Mouse (Mus musculus): ENCODE results near the gene Dusp1. TPM values are rescaled to one million over a fixed set of nuclear protein-coding genes. Genes with fewer than 3 reads are reported as not detected.

Dusp1 gene
- polyA plus RNA-seq, 1 experiment from 2014 or later = 27.1 TPM

- 87% methylated on average over 6 of the region's 6 CpGs for WGBS
- H3K27ac ChIP-seq (ENCODE audit: low read depth, low read length) = no peak overlapping the region
- H3K36me3 ChIP-seq (ENCODE audit: control insufficient read depth, insufficient read depth, low read length) = no peaks in the 10 kb centered on the region
These were observed 33.2 kb downstream of the Dusp1 start for GRCm38 (mm10) chr17:26528751-26529150.

GRCm38 (mm10) chr17:26527291-26527690, 34.6 kb downstream of the Dusp1 start:
- 92% methylated on average over 9 of the region's 9 CpGs for WGBS
- Histone ChIP-seq H3K36me3 (ENCODE audit: control insufficient read depth, insufficient read depth, low read length) (no peaks in the 10 kb centered on the region), H3K27me3 (replicated peaks; ENCODE audit: control insufficient read depth, insufficient read depth, low read length) (no peaks in the 10 kb centered on the region), H3K9ac (ENCODE audit: low read depth, low read length) (no peak overlapping the region), H3K27ac (ENCODE audit: low read depth, low read length) (no peak overlapping the region), H3K4me2 (ENCODE audit: low read length) (no peak overlapping the region), H3K4me1 (ENCODE audit: control insufficient read depth, insufficient read depth, low read depth, low read length) (no peaks in the 10 kb centered on the region; the same call in 1 of the 2 replicates), H3K4me3 (ENCODE audit: low read length) (no peak overlapping the region), H3K9me3 (ENCODE audit: control insufficient read depth, low read length) (no peaks in the 10 kb centered on the region)
- no peak for ATAC-seq

More at GRCm38 (mm10) chr17:26528751-26529150, 33.2 kb downstream of the Dusp1 start:
- no peaks in the 10 kb centered on the region; the same call in 1 of the 2 replicates for H3K4me1 ChIP-seq (ENCODE audit: control insufficient read depth, insufficient read depth, low read depth, low read length)
- no peak overlapping the region for H3K4me3 ChIP-seq (ENCODE audit: low read length)
- ATAC-seq = no peak
- H3K9ac ChIP-seq (ENCODE audit: low read depth, low read length) = no peak overlapping the region
- H3K4me2 ChIP-seq (ENCODE audit: low read length) = no peak overlapping the region
- no peaks in the 10 kb centered on the region for H3K27me3 ChIP-seq (replicated peaks; ENCODE audit: control insufficient read depth, insufficient read depth, low read length)
- H3K9me3 ChIP-seq (ENCODE audit: control insufficient read depth, low read length) = no peaks in the 10 kb centered on the region

- 67% methylated on average over 7 of the region's 7 CpGs for WGBS
These were observed 36.6 kb downstream of the Dusp1 start for GRCm38 (mm10) chr17:26525316-26525715.

GRCm38 (mm10) chr17:26524801-26525200, 37.1 kb downstream of the Dusp1 start:
- no peaks in the 10 kb centered on the region for H3K9me3 ChIP-seq (ENCODE audit: control insufficient read depth, low read length)
- ATAC-seq = no peak
- no peak overlapping the region for H3K4me2 ChIP-seq (ENCODE audit: low read length)
- no peaks in the 10 kb centered on the region; the same call in 1 of the 2 replicates for H3K4me1 ChIP-seq (ENCODE audit: control insufficient read depth, insufficient read depth, low read depth, low read length)
- no peak overlapping the region for H3K9ac ChIP-seq (ENCODE audit: low read depth, low read length)
- no peaks in the 10 kb centered on the region for H3K36me3 ChIP-seq (ENCODE audit: control insufficient read depth, insufficient read depth, low read length)
- H3K27ac ChIP-seq (ENCODE audit: low read depth, low read length) = no peak overlapping the region
- 83% methylated on average over 4 of the region's 4 CpGs for WGBS
- H3K27me3 ChIP-seq (replicated peaks; ENCODE audit: control insufficient read depth, insufficient read depth, low read length) = no peaks in the 10 kb centered on the region
- no peak overlapping the region for H3K4me3 ChIP-seq (ENCODE audit: low read length)

More at GRCm38 (mm10) chr17:26525316-26525715, 36.6 kb downstream of the Dusp1 start:
- no peak for ATAC-seq
- Histone ChIP-seq H3K36me3 (ENCODE audit: control insufficient read depth, insufficient read depth, low read length) (no peaks in the 10 kb centered on the region), H3K27me3 (replicated peaks; ENCODE audit: control insufficient read depth, insufficient read depth, low read length) (no peaks in the 10 kb centered on the region), H3K4me2 (ENCODE audit: low read length) (no peak overlapping the region), H3K9ac (ENCODE audit: low read depth, low read length) (no peak overlapping the region), H3K4me1 (ENCODE audit: control insufficient read depth, insufficient read depth, low read depth, low read length) (no peaks in the 10 kb centered on the region; the same call in 1 of the 2 replicates), H3K9me3 (ENCODE audit: control insufficient read depth, low read length) (no peaks in the 10 kb centered on the region), H3K27ac (ENCODE audit: low read depth, low read length) (no peak overlapping the region), H3K4me3 (ENCODE audit: low read length) (no peak overlapping the region)

- no peak overlapping the region for H3K4me2 ChIP-seq (ENCODE audit: low read length)
- H3K9me3 ChIP-seq (ENCODE audit: control insufficient read depth, low read length) = no peaks in the 10 kb centered on the region
- H3K27ac ChIP-seq (ENCODE audit: low read depth, low read length) = no peak overlapping the region
- no peak overlapping the region for H3K4me3 ChIP-seq (ENCODE audit: low read length)
- H3K27me3 ChIP-seq (replicated peaks; ENCODE audit: control insufficient read depth, insufficient read depth, low read length) = no peaks in the 10 kb centered on the region
- ATAC-seq = no peak
- no peak overlapping the region for H3K9ac ChIP-seq (ENCODE audit: low read depth, low read length)
- H3K4me1 ChIP-seq (ENCODE audit: control insufficient read depth, insufficient read depth, low read depth, low read length) = no peaks in the 10 kb centered on the region; the same call in 1 of the 2 replicates
- H3K36me3 ChIP-seq (ENCODE audit: control insufficient read depth, insufficient read depth, low read length) = no peaks in the 10 kb centered on the region
These were observed 37.6 kb downstream of the Dusp1 start for GRCm38 (mm10) chr17:26524316-26524715.

- Histone ChIP-seq H3K4me2 (ENCODE audit: low read length) (no peak overlapping the region), H3K4me3 (ENCODE audit: low read length) (no peak overlapping the region), H3K4me1 (ENCODE audit: control insufficient read depth, insufficient read depth, low read depth, low read length) (no peaks in the 10 kb centered on the region; the same call in 1 of the 2 replicates), H3K36me3 (ENCODE audit: control insufficient read depth, insufficient read depth, low read length) (no peaks in the 10 kb centered on the region), H3K27ac (ENCODE audit: low read depth, low read length) (no peak overlapping the region), H3K27me3 (replicated peaks; ENCODE audit: control insufficient read depth, insufficient read depth, low read length) (no peaks in the 10 kb centered on the region), H3K9ac (ENCODE audit: low read depth, low read length) (no peak overlapping the region), H3K9me3 (ENCODE audit: control insufficient read depth, low read length) (no peaks in the 10 kb centered on the region)
- ATAC-seq = no peak
- 75% methylated on average over 4 of the region's 4 CpGs for WGBS
These were observed 39.2 kb downstream of the Dusp1 start for GRCm38 (mm10) chr17:26522711-26523110.

GRCm38 (mm10) chr17:26518306-26518705, 43.6 kb downstream of the Dusp1 start:
- ATAC-seq = no peak
- H3K27ac ChIP-seq (ENCODE audit: low read depth, low read length) = no peak overlapping the region
- H3K4me3 ChIP-seq (ENCODE audit: low read length) = no peak overlapping the region
- WGBS = 90% methylated on average over 3 of the region's 3 CpGs
- no peaks in the 10 kb centered on the region for H3K36me3 ChIP-seq (ENCODE audit: control insufficient read depth, insufficient read depth, low read length)
- H3K4me2 ChIP-seq (ENCODE audit: low read length) = no peak overlapping the region
- H3K9me3 ChIP-seq (ENCODE audit: control insufficient read depth, low read length) = no peaks in the 10 kb centered on the region
- H3K9ac ChIP-seq (ENCODE audit: low read depth, low read length) = no peak overlapping the region
- H3K4me1 ChIP-seq (ENCODE audit: control insufficient read depth, insufficient read depth, low read depth, low read length) = no peaks in the 10 kb centered on the region
- no peaks in the 10 kb centered on the region for H3K27me3 ChIP-seq (replicated peaks; ENCODE audit: control insufficient read depth, insufficient read depth, low read length)

GRCm38 (mm10) chr17:26515675-26516074, 46.3 kb downstream of the Dusp1 start:
- no peaks in the 10 kb centered on the region for H3K9me3 ChIP-seq (ENCODE audit: control insufficient read depth, low read length)
- ATAC-seq = no peak
- no peak overlapping the region for H3K4me3 ChIP-seq (ENCODE audit: low read length)
- H3K27me3 ChIP-seq (replicated peaks; ENCODE audit: control insufficient read depth, insufficient read depth, low read length) = no peaks in the 10 kb centered on the region
- H3K27ac ChIP-seq (ENCODE audit: low read depth, low read length) = no peak overlapping the region
- WGBS = 93% methylated on average over 4 of the region's 4 CpGs
- no peak overlapping the region for H3K4me2 ChIP-seq (ENCODE audit: low read length)
- H3K4me1 ChIP-seq (ENCODE audit: control insufficient read depth, insufficient read depth, low read depth, low read length) = no peaks in the 10 kb centered on the region
- no peak overlapping the region for H3K9ac ChIP-seq (ENCODE audit: low read depth, low read length)
- H3K36me3 ChIP-seq (ENCODE audit: control insufficient read depth, insufficient read depth, low read length) = no peaks in the 10 kb centered on the region

- ATAC-seq = no peak
- 79% methylated on average over 3 of the region's 3 CpGs for WGBS
- H3K27me3 ChIP-seq (replicated peaks; ENCODE audit: control insufficient read depth, insufficient read depth, low read length) = no peaks in the 10 kb centered on the region
- no peak overlapping the region for H3K9ac ChIP-seq (ENCODE audit: low read depth, low read length)
- H3K4me2 ChIP-seq (ENCODE audit: low read length) = no peak overlapping the region
- no peak overlapping the region for H3K4me3 ChIP-seq (ENCODE audit: low read length)
- no peak overlapping the region for H3K27ac ChIP-seq (ENCODE audit: low read depth, low read length)
- H3K9me3 ChIP-seq (ENCODE audit: control insufficient read depth, low read length) = no peaks in the 10 kb centered on the region
- H3K36me3 ChIP-seq (ENCODE audit: control insufficient read depth, insufficient read depth, low read length) = no peaks in the 10 kb centered on the region
- no peaks in the 10 kb centered on the region for H3K4me1 ChIP-seq (ENCODE audit: control insufficient read depth, insufficient read depth, low read depth, low read length)
These were observed 47.3 kb downstream of the Dusp1 start for GRCm38 (mm10) chr17:26514581-26515030.
